Mouse (Mus musculus): ENCODE measurements around the gene Syngr1. TPM values are rescaled to one million over a fixed set of nuclear protein-coding genes. Genes with fewer than 3 reads are reported as not detected.

Syngr1 gene
- 22.7 and 28.6 TPM in 2 replicates for polyA plus RNA-seq (2012; rRNA removed)

GRCm38 (mm10) chr15:80091121-80091955 is at the start of gene Syngr1, which contains the start of gene Rpl3:
TSS of gene Syngr1 (plus strand) at chr15:80091334.
TSS of gene Rpl3 (minus strand) at chr15:80091868.

DNA sequence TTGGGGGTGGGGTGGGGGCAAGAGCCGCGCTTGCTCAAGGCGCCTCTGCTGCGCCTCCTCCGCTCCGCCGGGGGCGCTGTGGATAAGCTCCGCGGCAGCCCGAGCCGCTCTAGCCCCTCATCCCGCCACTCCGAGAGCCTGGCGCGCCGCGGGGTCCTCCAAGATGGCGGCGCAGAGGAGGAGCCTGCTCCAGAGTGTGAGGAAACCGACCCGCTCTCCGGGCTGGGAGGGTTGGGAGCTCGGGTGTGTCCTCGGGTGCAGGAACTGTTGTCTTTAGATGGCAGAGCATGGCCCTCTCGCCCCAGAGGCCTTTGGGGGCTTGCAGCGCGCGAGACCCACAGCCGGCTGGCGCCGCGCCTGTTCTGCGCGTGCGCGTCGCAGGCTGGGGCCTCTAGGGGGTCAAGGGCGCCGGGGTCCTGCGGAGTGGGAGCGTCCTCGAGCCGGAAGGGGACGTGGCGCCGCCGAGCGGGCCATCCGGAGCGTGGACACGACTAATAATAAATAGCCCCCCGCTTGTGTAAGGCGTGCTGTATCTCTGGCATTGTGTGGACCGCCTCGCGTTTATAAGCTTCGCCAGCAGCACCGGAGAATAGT is 42.0 kb downstream of the Syngr1 start, which contains the start of gene Tab1:
Gene Tab1, plus strand, starts transcription at position 135 of the 594 bp plus-strand sequence.

Other genes with a start within 250 kb of the Syngr1 start
- gene Apobec3, start 199.7 kb upstream of the Syngr1 start, polyA plus RNA-seq (2012; rRNA removed) = 17.2 and 22.7 TPM in 2 replicates
- gene Cbx7, start 120.2 kb upstream of the Syngr1 start, polyA plus RNA-seq (2012; rRNA removed) = 27.0 and 44.0 TPM in 2 replicates
- gene Pdgfb, start 76.4 kb upstream of the Syngr1 start, polyA plus RNA-seq (2012; rRNA removed) = 12.8 and 18.8 TPM in 2 replicates
- 577 and 748 TPM in 2 replicates for gene Rpl3, start 534 bp downstream of the Syngr1 start, polyA plus RNA-seq (2012; rRNA removed)
- gene Tab1, start 41.8 kb downstream of the Syngr1 start, polyA plus RNA-seq (2012; rRNA removed) = 34.8 and 35.4 TPM in 2 replicates
- gene Mgat3, start 82.4 kb downstream of the Syngr1 start, polyA plus RNA-seq (2012; rRNA removed) = 68.4 and 79.7 TPM in 2 replicates
- gene Mief1, start 142.7 kb downstream of the Syngr1 start, polyA plus RNA-seq (2012; rRNA removed) = 15.6 and 16.7 TPM in 2 replicates
- not detected in 2 replicates for gene AC140267.1, start 144.5 kb downstream of the Syngr1 start, polyA plus RNA-seq (2012; rRNA removed)
- gene Atf4, start 163.8 kb downstream of the Syngr1 start, polyA plus RNA-seq (2012; rRNA removed) = 134 and 164 TPM in 2 replicates
- gene Rps19bp1, start 173.0 kb downstream of the Syngr1 start, polyA plus RNA-seq (2012; rRNA removed) = 21.8 and 27.8 TPM in 2 replicates
- 0.46 and 0.78 TPM in 2 replicates for gene Cacna1i, start 195.9 kb downstream of the Syngr1 start, polyA plus RNA-seq (2012; rRNA removed)

Measured in colon, adult 2 months (tissue).